Mouse (Mus musculus) heart, postnatal 36 days (tissue): ENCODE results near the gene Gm21188. TPM values are rescaled to one million over a fixed set of nuclear protein-coding genes. Genes with fewer than 3 reads are reported as not detected.
A peak's percentile ranks its signal among the peaks of the same experiment; 100 is the strongest.
"Not testable (repeated sequence)": the region's sequence is repeated elsewhere in the genome, so short reads cannot be mapped to it uniquely, and the experiment has no call there.

ENCODE experiments used
- DNase-seq, 2 experiments: peaks; one replicate each; pipeline ENCODE4 v3.0.0; 2021 to 2022
- intact Hi-C: fragments of 180-260 bp; cut with DNase I; formaldehyde crosslinking; loops from one replicate; pipeline ENCODE4 v1.15.1; 2025
- total RNA-seq, 2 experiments: library from RNA; stranded (reverse); gene quantifications; 2 replicates each; pipeline ENCODE4 v1.2.3; 2021

The Gm21188 gene
- total RNA-seq, 2 experiments from 2014 or later = 0.31 TPM; not detected in 1

- DNase-seq = peak in 1 of 2 experiments; percentile 20
- intact Hi-C loops = not testable (repeated sequence)
These were observed 24.6 kb downstream of the Gm21188 start for GRCm38 (mm10) chr13:120027368-120027767.

GRCm38 (mm10) chr13:120026911-120027310 is 25.1 kb downstream of the Gm21188 start, which contains the start of gene Gm36079:
Gene Gm36079 (minus strand): TSS chr13:120027011.
- intact Hi-C loops, DNase-seq: not testable (repeated sequence)

GRCm38 (mm10) chr13:120026373-120026772 is 25.6 kb downstream of the Gm21188 start:
- intact Hi-C loops, DNase-seq: not testable (repeated sequence)

GRCm38 (mm10) chr13:120025576-120025975 is 26.4 kb downstream of the Gm21188 start:
- intact Hi-C loops = not testable (repeated sequence)
- DNase-seq = peak in 1 of 2 experiments; percentile 8

GRCm38 (mm10) chr13:120025004-120025403 is 27.0 kb downstream of the Gm21188 start:
- DNase-seq, intact Hi-C loops: not testable (repeated sequence)

GRCm38 (mm10) chr13:120024581-120024980 is 27.4 kb downstream of the Gm21188 start:
- intact Hi-C loops = not testable (repeated sequence)

GRCm38 (mm10) chr13:120021477-120021876 is 30.5 kb downstream of the Gm21188 start:
- DNase-seq, intact Hi-C loops: not testable (repeated sequence)

More at GRCm38 (mm10) chr13:120024581-120024980, 27.4 kb downstream of the Gm21188 start:
- DNase-seq = not testable (repeated sequence)

- DNase-seq, intact Hi-C loops: not testable (repeated sequence)
These were observed 36.5 kb downstream of the Gm21188 start for GRCm38 (mm10) chr13:120015348-120016007.

- DNase-seq, intact Hi-C loops: not testable (repeated sequence)
These were observed 38.0 kb downstream of the Gm21188 start for GRCm38 (mm10) chr13:120013962-120014361.

GRCm38 (mm10) chr13:120013544-120013943 is 38.5 kb downstream of the Gm21188 start:
- DNase-seq, intact Hi-C loops: not testable (repeated sequence)

- intact Hi-C loops, DNase-seq: not testable (repeated sequence)
These were observed 41.9 kb downstream of the Gm21188 start for GRCm38 (mm10) chr13:120010068-120010467.

- DNase-seq, intact Hi-C loops: not testable (repeated sequence)
These were observed 52.8 kb downstream of the Gm21188 start for GRCm38 (mm10) chr13:119999215-119999614.

GRCm38 (mm10) chr13:119998442-119999086 is 53.4 kb downstream of the Gm21188 start:
- DNase-seq, intact Hi-C loops: not testable (repeated sequence)

GRCm38 (mm10) chr13:119991917-119992496 is 60.0 kb downstream of the Gm21188 start:
- intact Hi-C loops, DNase-seq: not testable (repeated sequence)

- intact Hi-C loops, DNase-seq: not testable (repeated sequence)
These were observed 60.7 kb downstream of the Gm21188 start for GRCm38 (mm10) chr13:119991264-119991663.

Other genes with a start within 250 kb of the Gm21188 start
- not detected for gene AF067063, start 222.0 kb downstream of the Gm21188 start, total RNA-seq
- gene D13Ertd608e, start 216.2 kb downstream of the Gm21188 start, total RNA-seq = not detected
- not detected for gene Tcstv1, start 157.4 kb downstream of the Gm21188 start, total RNA-seq
- gene Gm21761, start 122.9 kb downstream of the Gm21188 start, total RNA-seq = not detected
- gene B020031M17Rik, start 101.4 kb downstream of the Gm21188 start, total RNA-seq = not detected
- not detected for gene Gm36079, start 25.2 kb downstream of the Gm21188 start, total RNA-seq
- not detected for gene Gm20767, start 88.1 kb upstream of the Gm21188 start, total RNA-seq
- gene Gm21818, start 120.2 kb upstream of the Gm21188 start, total RNA-seq = not detected
- not detected for gene Gm21762, start 163.8 kb upstream of the Gm21188 start, total RNA-seq
- not detected for gene Gm21731, start 186.9 kb upstream of the Gm21188 start, total RNA-seq
- not detected for gene AF067061, start 210.9 kb upstream of the Gm21188 start, total RNA-seq
- gene BC147527, start 248.2 kb upstream of the Gm21188 start, total RNA-seq = under 1 TPM in 1 of 2 experiments, not detected in 1; 0.22 TPM